Mouse (Mus musculus) monocyte, adult 2 months (primary cell): ENCODE measurements at regions not wholly inside any gene's neighbourhood (a gene's known extent, or its start where the extent isn't known, plus 50 kb on each side); places are given as distances from the start of the nearest gene placed in this dataset.

Experiments used
- DNase-seq, 2 experiments: peaks; one replicate each; pipeline ENCODE4 v3.0.0; 2022; ENCODE audit warnings: low spot score in 2 of 2, low read depth in 1 of 2

GRCm38 (mm10) chr13:112070757-112071156 lies 217.5 kb upstream of the Ankrd55 start:
- no peak for DNase-seq

- DNase-seq = no peak
Measured at GRCm38 (mm10) chr13:112071209-112071955, 216.9 kb upstream of the Ankrd55 start.

- DNase-seq = no peak
Measured at GRCm38 (mm10) chr13:112071956-112072314, 216.3 kb upstream of the Ankrd55 start.

GRCm38 (mm10) chr13:112073519-112074406 lies 214.5 kb upstream of the Ankrd55 start:
- DNase-seq = no peak

GRCm38 (mm10) chr13:112075847-112076479 lies 212.3 kb upstream of the Ankrd55 start:
- no peak for DNase-seq

GRCm38 (mm10) chr13:112078088-112078487 lies 210.2 kb upstream of the Ankrd55 start:
- DNase-seq = no peak

- no peak for DNase-seq
Measured at GRCm38 (mm10) chr13:112081935-112082334, 206.3 kb upstream of the Ankrd55 start.

- peak in 1 of 2 experiments; percentile 5 for DNase-seq
Measured at GRCm38 (mm10) chr13:112084484-112085278, 203.6 kb upstream of the Ankrd55 start.

GRCm38 (mm10) chr13:112088312-112088771 lies 199.9 kb upstream of the Ankrd55 start:
- DNase-seq = no peak

GRCm38 (mm10) chr13:112090737-112091136 lies 197.5 kb upstream of the Ankrd55 start:
- no peak for DNase-seq

- no peak for DNase-seq
Measured at GRCm38 (mm10) chr13:112095595-112096139, 192.6 kb upstream of the Ankrd55 start.

GRCm38 (mm10) chr13:112099953-112100591 lies 188.2 kb upstream of the Ankrd55 start:
- DNase-seq = no peak

- DNase-seq = no peak
Measured at GRCm38 (mm10) chr13:112100592-112101420, 187.4 kb upstream of the Ankrd55 start.

- no peak for DNase-seq
Measured at GRCm38 (mm10) chr13:112101421-112101756, 186.9 kb upstream of the Ankrd55 start.

GRCm38 (mm10) chr13:112105953-112106352 lies 182.3 kb upstream of the Ankrd55 start:
- DNase-seq = no peak

GRCm38 (mm10) chr13:112114741-112115201 lies 173.5 kb upstream of the Ankrd55 start:
- no peak for DNase-seq

GRCm38 (mm10) chr13:112116101-112116726 lies 172.0 kb upstream of the Ankrd55 start:
- DNase-seq = no peak

GRCm38 (mm10) chr13:112118564-112118963 lies 169.7 kb upstream of the Ankrd55 start:
- DNase-seq = no peak

- no peak for DNase-seq
Measured at GRCm38 (mm10) chr13:112119611-112120041, 168.6 kb upstream of the Ankrd55 start.
